9 mouse cellular contexts compared by ENCODE assay signal in the genomic region with DNA sequence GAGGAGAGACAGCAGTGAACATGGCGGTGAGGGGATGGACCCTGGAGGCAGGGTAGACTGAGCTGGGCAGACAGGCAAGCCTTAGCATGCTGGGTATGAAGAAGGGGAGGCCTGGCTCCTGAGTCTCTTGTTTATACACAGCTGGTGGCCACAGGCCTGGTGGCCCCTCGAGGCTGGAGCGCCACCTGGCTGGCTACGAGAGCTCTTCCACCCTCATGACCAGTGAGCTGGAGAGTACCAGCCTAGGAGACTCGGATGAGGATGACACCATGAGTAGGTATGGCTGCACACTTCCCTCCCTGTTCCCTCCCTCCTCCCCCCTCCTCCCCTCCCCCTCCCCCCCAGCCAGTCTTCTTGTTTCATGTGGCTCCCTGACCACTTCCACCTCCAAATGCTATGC. TPM values are rescaled to one million over a fixed set of nuclear protein-coding genes. Genes with fewer than 3 reads are reported as not detected.
DNase-seq lines count a peak whose midpoint lies in the region; ATAC-seq and TF ChIP-seq lines count a peak whose summit lies in the region.
"Had no signal": no experiment of that assay in that cellular context is flagged by ENCODE, and none has a peak within 500 bp of the region (broad histone marks: within the 10 kb centered on the region; RNA-seq: fewer than 3 reads in every experiment).

No protein-coding gene starts in this region.

- ATAC-seq in lung, embryonic 14.5 days (ENCODE audit: insufficient read depth): no peak

- H3K27ac ChIP-seq in lung, embryonic 14.5 days (ENCODE audit: low read depth): no peak overlapping the region
- H3K27ac ChIP-seq in bone marrow, adult 2 months (ENCODE audit: control insufficient read depth, insufficient read depth, low read depth, low read length, poor library complexity): no peak overlapping the region
- H3K27ac ChIP-seq in small intestine, adult 2 months (ENCODE audit: insufficient read depth, low read depth, low read length): no peak overlapping the region
- H3K27ac ChIP-seq: stomach, embryonic 15.5 days had no signal

- peak; percentile 61 for DNase-seq in embryo, embryonic 10 days (ENCODE audit: low spot score)
- no peak for DNase-seq in embryo, embryonic 9.5 days (ENCODE audit: extremely low spot score)
- DNase-seq in lung, embryonic 14.5 days: peak; percentile 34
- DNase-seq in lung, postnatal 25 days (ENCODE audit: low spot score): no peak
- no peak for DNase-seq in ovary, postnatal 14 days (ENCODE audit: low spot score)
- DNase-seq in left cerebral cortex, postnatal 25 days (ENCODE audit: low spot score in 2 of 2): no peak

- no peak overlapping the region for H3K4me2 ChIP-seq in lung, embryonic 14.5 days
- H3K4me2 ChIP-seq: stomach, embryonic 15.5 days had no signal

- H3K4me3 ChIP-seq in lung, embryonic 14.5 days (ENCODE audit: low read depth, low read length): no peak overlapping the region
- H3K4me3 ChIP-seq in bone marrow, adult 2 months (replicated peaks; ENCODE audit: control insufficient read depth, low read depth, low read length): no peak overlapping the region
- H3K4me3 ChIP-seq in small intestine, adult 2 months (ENCODE audit: low read depth, low read length): no peak overlapping the region
- H3K4me3 ChIP-seq: stomach, embryonic 15.5 days had no signal

- H3K9me3 ChIP-seq in lung, embryonic 14.5 days (ENCODE audit: low read depth, low read length): no peaks in the 10 kb centered on the region
- H3K9me3 ChIP-seq: stomach, embryonic 15.5 days had no signal

- intact Hi-C loops in left cerebral cortex, postnatal 25 days (cut with DNase I): no loop called here

- no peak for TF ChIP-seq POLR2A in bone marrow, adult 2 months (IDR thresholded peaks at IDR 0.05; ENCODE audit: borderline replicate concordance, control insufficient read depth, low read depth, low read length)
- TF ChIP-seq POLR2A in small intestine, adult 2 months (IDR thresholded peaks at IDR 0.05; ENCODE audit: low read depth, low read length): no peak

- H3K9ac ChIP-seq in lung, embryonic 14.5 days: no peak overlapping the region
- H3K9ac ChIP-seq: stomach, embryonic 15.5 days had no signal

- TF ChIP-seq CTCF in lung, embryonic 14.5 days (IDR thresholded peaks at IDR 0.05; ENCODE audit: low read depth): peak; percentile 54
- TF ChIP-seq CTCF in bone marrow, adult 2 months (IDR thresholded peaks at IDR 0.05; ENCODE audit: control insufficient read depth, insufficient read depth, low read length): peak; percentile 72
- peak; percentile 44; the same call in 1 of the 2 replicates for TF ChIP-seq CTCF in small intestine, adult 2 months (IDR thresholded peaks at IDR 0.05; ENCODE audit: extremely low read depth, insufficient read length, insufficient replicate concordance, low read depth, low read length)

- H3K36me3 ChIP-seq in lung, embryonic 14.5 days (ENCODE audit: insufficient read depth): peaks cover 57% of the 10 kb centered on the region
- peaks cover 35% of the 10 kb centered on the region for H3K36me3 ChIP-seq in small intestine, adult 2 months (ENCODE audit: control insufficient read depth, insufficient read depth, low read length)

- peaks cover 14% of the 10 kb centered on the region for H3K4me1 ChIP-seq in lung, embryonic 14.5 days (ENCODE audit: insufficient read depth)
- H3K4me1 ChIP-seq in bone marrow, adult 2 months (ENCODE audit: control insufficient read depth, insufficient read depth, low read length): peaks cover 2% of the 10 kb centered on the region
- peaks cover 6% of the 10 kb centered on the region; the same call in 1 of the 2 replicates for H3K4me1 ChIP-seq in small intestine, adult 2 months (ENCODE audit: control insufficient read depth, insufficient read depth, insufficient read length, low read length)

- WGBS in lung, embryonic 14.5 days: 60% methylated on average over 5 of the region's 5 CpGs
- whole genome bisulfite sequencing in bone marrow, adult 2 months: 49% methylated on average over 5 of the region's 5 CpGs
- WGBS in small intestine, adult 2 months: 46% methylated on average over 5 of the region's 5 CpGs

- H3K27me3 ChIP-seq in lung, embryonic 14.5 days (ENCODE audit: insufficient read depth, low read length): no peaks in the 10 kb centered on the region
- no peaks in the 10 kb centered on the region for H3K27me3 ChIP-seq in small intestine, adult 2 months (ENCODE audit: control insufficient read depth, insufficient read depth, low read length)
- H3K27me3 ChIP-seq: stomach, embryonic 15.5 days had no signal

RNA-seq across cellular contexts. Expression of a gene that starts 5.1 kb away (rescaled TPM):
- polyA plus RNA-seq in lung, embryonic 14.5 days (2014; fragmentation: Nextera tagmentation; extraction: Ambion mirVana): 36.2 and 40.8 TPM in 2 replicates
- 4.4 and 12.8 TPM in 2 replicates for polyA plus RNA-seq in bone marrow, adult 2 months (2011; ENCODE audit: insufficient read depth, insufficient read length, low replicate concordance, missing spikeins)
- 5.2 and 7.4 TPM in 2 replicates for polyA plus RNA-seq in small intestine, adult 2 months (2012; rRNA removed)
- total RNA-seq in left cerebral cortex, postnatal 25 days (2021): 10 to 100 TPM; 26.1 to 32.2 TPM

RNA-seq across cellular contexts. Expression of a gene that starts 9.7 kb away (rescaled TPM):
- polyA plus RNA-seq in lung, embryonic 14.5 days (2014; fragmentation: Nextera tagmentation; extraction: Ambion mirVana): 57.6 and 58.9 TPM in 2 replicates
- polyA plus RNA-seq in bone marrow, adult 2 months (2011; ENCODE audit: insufficient read depth, insufficient read length, low replicate concordance, missing spikeins): 26.3 and 28.9 TPM in 2 replicates
- 65.6 and 109 TPM in 2 replicates for polyA plus RNA-seq in small intestine, adult 2 months (2012; rRNA removed)
- 10 to 100 TPM; 57.4 to 59.3 TPM for total RNA-seq in left cerebral cortex, postnatal 25 days (2021)

RNA-seq across cellular contexts. Expression of a gene that starts 9.9 kb away (rescaled TPM):
- polyA plus RNA-seq in lung, embryonic 14.5 days (2014; fragmentation: Nextera tagmentation; extraction: Ambion mirVana): 41.1 and 42.8 TPM in 2 replicates
- polyA plus RNA-seq in bone marrow, adult 2 months (2011; ENCODE audit: insufficient read depth, insufficient read length, low replicate concordance, missing spikeins): 26.8 and 72.4 TPM in 2 replicates
- 5.7 and 12.4 TPM in 2 replicates for polyA plus RNA-seq in small intestine, adult 2 months (2012; rRNA removed)
- 10 to 100 TPM; 44.6 to 47.5 TPM for total RNA-seq in left cerebral cortex, postnatal 25 days (2021)

RNA-seq across cellular contexts. Expression of a gene that starts 11.2 kb away (rescaled TPM):
- 5.9 and 7.4 TPM in 2 replicates for polyA plus RNA-seq in lung, embryonic 14.5 days (2014; fragmentation: Nextera tagmentation; extraction: Ambion mirVana)
- 5.4 and 19.4 TPM in 2 replicates for polyA plus RNA-seq in bone marrow, adult 2 months (2011; ENCODE audit: insufficient read depth, insufficient read length, low replicate concordance, missing spikeins)
- polyA plus RNA-seq in small intestine, adult 2 months (2012; rRNA removed): 5.3 and 5.5 TPM in 2 replicates
- 100 to 1,000 TPM; 931 to 954 TPM for total RNA-seq in left cerebral cortex, postnatal 25 days (2021)

RNA-seq across cellular contexts. Expression of a gene that starts 14.6 kb away (rescaled TPM):
- 444 and 455 TPM in 2 replicates for polyA plus RNA-seq in lung, embryonic 14.5 days (2014; fragmentation: Nextera tagmentation; extraction: Ambion mirVana)
- 204 and 443 TPM in 2 replicates for polyA plus RNA-seq in bone marrow, adult 2 months (2011; ENCODE audit: insufficient read depth, insufficient read length, low replicate concordance, missing spikeins)
- 211 and 564 TPM in 2 replicates for polyA plus RNA-seq in small intestine, adult 2 months (2012; rRNA removed)
- total RNA-seq in left cerebral cortex, postnatal 25 days (2021): 100 to 1,000 TPM; 217 to 218 TPM

Comparison
In these comparisons a context has a peak if more than half of its experiments do, and no peak if none do; other contexts are left out.
1. DNase-seq: peak in embryo, embryonic 10 days (single experiment) and lung, embryonic 14.5 days (single experiment); none in embryo, embryonic 9.5 days (single experiment), lung, postnatal 25 days (single experiment), ovary, postnatal 14 days (single experiment) and left cerebral cortex, postnatal 25 days (0 of 2).
2. Peak in every context shown above with its lines, with median percentiles within 50 percentile points of each other: CTCF ChIP-seq.